In genomic region chr13:69426117-69426516, GRCm38 (mm10) we compare ENCODE assay signal across 8 mouse cellular contexts.
DNase-seq lines count a peak whose midpoint lies in the region; ATAC-seq and TF ChIP-seq lines count a peak whose summit lies in the region.

No protein-coding gene starts in this region.

- H3K27ac ChIP-seq in heart, adult 2 months, result no peak overlapping the region
- H3K27ac ChIP-seq in kidney, adult 2 months (ENCODE audit: insufficient read depth, low read depth, low read length), result no peak overlapping the region
- peak overlapping the region; percentile 19 for H3K27ac ChIP-seq in midbrain, embryonic 16.5 days (ENCODE audit: low read length)

- no peak for TF ChIP-seq EP300 in heart, adult 2 months (IDR thresholded peaks at IDR 0.05; ENCODE audit: insufficient read depth, low read depth, low read length)

- TF ChIP-seq CTCF in heart, adult 2 months (IDR thresholded peaks at IDR 0.05), result no peak
- no peak for TF ChIP-seq CTCF in brain, embryonic 14.5 days (IDR thresholded peaks at IDR 0.05; ENCODE audit: borderline replicate concordance, extremely low read depth, insufficient read depth, insufficient read length)
- no peak for TF ChIP-seq CTCF in kidney, adult 2 months (conservative IDR thresholded peaks at IDR 0.05; ENCODE audit: insufficient read depth, insufficient read length, low read depth, low read length)

- H3K4me2 ChIP-seq in midbrain, embryonic 16.5 days (ENCODE audit: low read length), result no peak overlapping the region

- DNase-seq in heart, adult 2 months, result peak; percentile 21 to 33
- DNase-seq in heart, postnatal 25 days (ENCODE audit: low spot score), result no peak
- peak; percentile 58 for DNase-seq in brain, embryonic 14.5 days (ENCODE audit: low read depth)
- DNase-seq in kidney, adult 2 months, result peak; percentile 73
- DNase-seq in left cerebral cortex, adult 18-20 months (ENCODE audit: low spot score in 2 of 2), result no peak
- no peak for DNase-seq in cerebellum, adult 9-11 months
- DNase-seq in Muller cell, postnatal 12 days (ENCODE audit: inconsistent ontology term), result no peak

- peak; percentile 9; the same call in 1 of the 2 replicates for ATAC-seq in midbrain, embryonic 16.5 days

- no peaks in the 10 kb centered on the region for H3K36me3 ChIP-seq in heart, adult 2 months (ENCODE audit: control insufficient read depth, insufficient read depth, low read length)
- H3K36me3 ChIP-seq in kidney, adult 2 months (ENCODE audit: control insufficient read depth, insufficient read depth, low read length), result no peaks in the 10 kb centered on the region
- no peaks in the 10 kb centered on the region for H3K36me3 ChIP-seq in midbrain, embryonic 16.5 days (ENCODE audit: control insufficient read depth, insufficient read depth, low read length)

- H3K4me1 ChIP-seq in heart, adult 2 months (ENCODE audit: control insufficient read depth, insufficient read depth, low read length), result no peaks in the 10 kb centered on the region
- no peaks in the 10 kb centered on the region for H3K4me1 ChIP-seq in kidney, adult 2 months (ENCODE audit: control insufficient read depth, insufficient read depth, low read length)
- H3K4me1 ChIP-seq in midbrain, embryonic 16.5 days (ENCODE audit: control insufficient read depth, insufficient read depth, low read length), result peaks cover 5% of the 10 kb centered on the region; the same call in 1 of the 2 replicates

- H3K79me2 ChIP-seq in heart, adult 2 months (replicated peaks; ENCODE audit: control insufficient read depth, insufficient read depth, low read length), result no peaks in the 10 kb centered on the region

- no peak overlapping the region for H3K4me3 ChIP-seq in heart, adult 2 months
- no peak overlapping the region for H3K4me3 ChIP-seq in kidney, adult 2 months (ENCODE audit: insufficient read depth, low read depth, low read length)
- no peak overlapping the region for H3K4me3 ChIP-seq in midbrain, embryonic 16.5 days (ENCODE audit: low read depth, low read length)

- no peaks in the 10 kb centered on the region for H3K9me3 ChIP-seq in midbrain, embryonic 16.5 days (replicated peaks; ENCODE audit: control insufficient read depth, low read length, poor library complexity, severe bottlenecking)

- no peak overlapping the region for H3K9ac ChIP-seq in heart, adult 2 months (ENCODE audit: low read depth, low read length)
- H3K9ac ChIP-seq in midbrain, embryonic 16.5 days (ENCODE audit: low read depth, low read length), result no peak overlapping the region

- no peaks in the 10 kb centered on the region for H3K27me3 ChIP-seq in heart, adult 2 months (ENCODE audit: control insufficient read depth, insufficient read depth, low read length)
- no peaks in the 10 kb centered on the region for H3K27me3 ChIP-seq in kidney, adult 2 months (replicated peaks; ENCODE audit: control insufficient read depth, insufficient read depth, low read length)
- no peaks in the 10 kb centered on the region for H3K27me3 ChIP-seq in midbrain, embryonic 16.5 days (ENCODE audit: control insufficient read depth, insufficient read depth, low read depth, low read length)

- WGBS in heart, adult 2 months, result 15% methylated on average over 6 of the region's 6 CpGs
- WGBS in kidney, adult 2 months, result 17% methylated on average over 6 of the region's 6 CpGs
- 35% methylated on average over 6 of the region's 6 CpGs for WGBS in midbrain, embryonic 16.5 days

- intact Hi-C loops in heart, adult 2 months (cut with DNase I), result no loop called here
- intact Hi-C loops in heart, postnatal 25 days (cut with DNase I), result no loop called here

- TF ChIP-seq POLR2A in heart, adult 2 months (IDR thresholded peaks at IDR 0.05; ENCODE audit: insufficient read depth, low read depth, low read length), result no peak
- TF ChIP-seq POLR2A in brain, embryonic 14.5 days (IDR thresholded peaks at IDR 0.05; ENCODE audit: borderline replicate concordance, extremely low read depth, insufficient read depth, insufficient read length, poor library complexity, severe bottlenecking), result no peak
- no peak for TF ChIP-seq POLR2A in kidney, adult 2 months (IDR thresholded peaks at IDR 0.05; ENCODE audit: low read depth, low read length)

Comparison
In these comparisons a context has a peak if more than half of its experiments do, and no peak if none do; other contexts are left out.
1. DNase-seq: peak in heart, adult 2 months (2 of 2), brain, embryonic 14.5 days (single experiment) and kidney, adult 2 months (single experiment); none in heart, postnatal 25 days (single experiment), left cerebral cortex, adult 18-20 months (0 of 2), cerebellum, adult 9-11 months (single experiment) and Muller cell, postnatal 12 days (single experiment).